8 mouse cellular contexts compared by ENCODE assay signal in the genomic region with DNA sequence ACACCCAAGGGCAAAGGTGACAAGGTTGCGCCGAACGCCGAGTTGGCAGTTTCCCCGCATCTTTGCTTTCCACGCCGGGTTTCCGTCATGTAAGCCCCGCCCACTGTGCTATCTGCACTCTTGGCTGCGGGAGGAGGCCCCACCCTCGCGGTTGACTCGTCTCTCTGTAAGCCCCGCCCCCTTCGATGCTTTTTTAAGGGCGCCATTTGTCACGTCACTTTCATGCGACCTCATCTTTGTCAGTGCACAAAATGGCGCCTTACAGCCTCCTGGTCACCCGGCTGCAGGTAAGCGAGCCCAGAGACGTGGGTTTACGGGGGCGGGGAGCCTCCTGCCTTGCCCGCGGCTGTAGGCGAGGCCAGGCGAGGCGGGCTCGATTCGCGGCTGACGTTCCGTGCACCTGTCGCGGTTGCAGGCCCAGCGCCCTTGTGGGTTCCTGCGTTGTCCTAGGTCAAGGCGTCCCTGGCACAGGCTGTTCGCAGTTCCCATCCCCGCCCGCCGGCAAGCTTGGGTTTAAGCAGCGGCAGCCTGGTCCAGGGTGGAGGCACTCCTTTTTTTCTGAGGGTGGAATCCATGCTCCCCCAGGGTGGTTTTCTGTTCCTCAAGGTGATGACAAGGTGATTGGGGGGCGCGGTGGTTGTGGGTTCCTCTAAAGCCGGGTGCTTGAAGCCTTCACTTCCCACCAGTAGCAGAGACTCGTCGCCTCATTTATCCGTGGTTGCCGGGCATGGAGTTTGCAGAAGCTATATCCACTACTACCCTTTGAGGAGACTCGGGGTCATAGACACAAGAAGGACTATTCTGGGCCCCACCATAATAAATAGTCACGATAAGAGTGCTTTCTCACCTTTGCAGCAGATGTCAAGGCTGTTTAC. TPM values are rescaled to one million over a fixed set of nuclear protein-coding genes. Genes with fewer than 3 reads are reported as not detected.
A peak's percentile ranks its signal among the peaks of the same experiment; 100 is the strongest.
DNase-seq lines count a peak whose midpoint lies in the region; ATAC-seq and TF ChIP-seq lines count a peak whose summit lies in the region.

A gene (plus strand): TSS at position 48 of the 875 bp plus-strand sequence.

- TF ChIP-seq RAD21 in MEL (IDR thresholded peaks at IDR 0.05; ENCODE audit: low read depth, low read length), result no peak

- WGBS in cerebellum, adult 2 months, result 1% methylated on average over 53 of the region's 53 CpGs
- WGBS in forebrain, postnatal 0 days, result under 1% methylated on average over 53 of the region's 53 CpGs
- WGBS in lung, embryonic 16.5 days, result under 1% methylated on average over 53 of the region's 53 CpGs

- TF ChIP-seq CTCF in MEL (IDR thresholded peaks at IDR 0.05 in 2 of 3, conservative IDR thresholded peaks at IDR 0.05 in 1 of 3; ENCODE audit: control insufficient read depth in 1 of 3, insufficient read depth in 1 of 3, low read depth in 2 of 3, low read length in 3 of 3, poor library complexity in 1 of 3, severe bottlenecking in 1 of 3), result no peak
- no peak for TF ChIP-seq CTCF in cerebellum, adult 2 months (IDR thresholded peaks at IDR 0.05; ENCODE audit: borderline replicate concordance, insufficient read depth, low read depth, low read length)
- no peak for TF ChIP-seq CTCF in forebrain, postnatal 0 days (IDR thresholded peaks at IDR 0.05; ENCODE audit: low read depth)

- H3K79me2 ChIP-seq in MEL (ENCODE audit: control insufficient read depth, insufficient read depth, low read length, poor library complexity), result peaks cover 61% of the 10 kb centered on the region

- ATAC-seq in forebrain, postnatal 0 days, result peak; percentile 89
- peak; percentile 94 for ATAC-seq in lung, embryonic 16.5 days (ENCODE audit: low read depth)

- H3K27ac ChIP-seq in MEL (ENCODE audit: control insufficient read depth, low read depth, low read length), result peak within 1 kb of the TSS; percentile 99
- H3K27ac ChIP-seq in cerebellum, adult 2 months (ENCODE audit: insufficient read depth, low read length), result peak within 1 kb of the TSS; percentile 97
- H3K27ac ChIP-seq in forebrain, postnatal 0 days (ENCODE audit: low read depth, low read length), result peak within 1 kb of the TSS; percentile 98
- H3K27ac ChIP-seq in lung, embryonic 16.5 days (ENCODE audit: low read length), result peak within 1 kb of the TSS; percentile 100

- TF ChIP-seq EP300 in MEL (IDR thresholded peaks at IDR 0.05; ENCODE audit: low read depth in 1 of 2, low read length in 2 of 2), result no peak; a peak in 1 of 4 replicates

- peak; percentile 99 for DNase-seq in MEL (ENCODE audit: low read depth, low spot score)
- peak; percentile 99 to 100 for DNase-seq in cerebellum, adult 2 months
- peak; percentile 100 for DNase-seq in forebrain, postnatal 0 days
- DNase-seq in heart, postnatal 4 days, result peak; percentile 100
- peak; percentile 99 for DNase-seq in layer of hippocampus, adult 9-10 months (ENCODE audit: low spot score)
- peak; percentile 99 for DNase-seq in ovary, postnatal 10 days (ENCODE audit: low spot score)
- DNase-seq in thymus, postnatal 10 days (ENCODE audit: low spot score in 2 of 2), result peak; percentile 99

- H3K36me3 ChIP-seq in MEL (ENCODE audit: control insufficient read depth in 1 of 2, insufficient read depth in 2 of 2, low read length in 2 of 2), result peaks cover 13 to 27% of the 10 kb centered on the region in 2 experiments
- H3K36me3 ChIP-seq in forebrain, postnatal 0 days (ENCODE audit: insufficient read depth), result peaks cover 30% of the 10 kb centered on the region
- peaks cover 25% of the 10 kb centered on the region for H3K36me3 ChIP-seq in lung, embryonic 16.5 days (ENCODE audit: control insufficient read depth, insufficient read depth, low read length)

- no peaks in the 10 kb centered on the region for H3K27me3 ChIP-seq in MEL (ENCODE audit: control insufficient read depth in 1 of 2, insufficient read depth in 2 of 2, low read length in 2 of 2)
- H3K27me3 ChIP-seq in cerebellum, adult 2 months (ENCODE audit: control insufficient read depth, insufficient read depth, low read length), result no peaks in the 10 kb centered on the region
- no peaks in the 10 kb centered on the region for H3K27me3 ChIP-seq in forebrain, postnatal 0 days (ENCODE audit: insufficient read depth, low read length)
- no peaks in the 10 kb centered on the region for H3K27me3 ChIP-seq in lung, embryonic 16.5 days (ENCODE audit: control insufficient read depth, insufficient read depth, low read depth, low read length)

- H3K9me3 ChIP-seq in MEL (replicated peaks; ENCODE audit: insufficient read depth, low read length), result no peaks in the 10 kb centered on the region
- H3K9me3 ChIP-seq in forebrain, postnatal 0 days (ENCODE audit: low read length), result no peaks in the 10 kb centered on the region
- H3K9me3 ChIP-seq in lung, embryonic 16.5 days (ENCODE audit: control insufficient read depth, low read length), result no peaks in the 10 kb centered on the region

- peak; percentile 53 to 63; a peak in 3 of 4 replicates for TF ChIP-seq POLR2A in MEL (IDR thresholded peaks at IDR 0.05; ENCODE audit: control insufficient read depth in 1 of 2, insufficient read depth in 1 of 2, low read depth in 1 of 2, low read length in 2 of 2, poor library complexity in 1 of 2)
- TF ChIP-seq POLR2A in cerebellum, adult 2 months (IDR thresholded peaks at IDR 0.05; ENCODE audit: borderline replicate concordance, insufficient read depth, low read length), result peak; percentile 58; the same call in 1 of the 2 replicates

- H3K4me2 ChIP-seq in forebrain, postnatal 0 days (ENCODE audit: low read depth), result peak within 1 kb of the TSS; percentile 67
- peak within 1 kb of the TSS; percentile 89 for H3K4me2 ChIP-seq in lung, embryonic 16.5 days (ENCODE audit: low read depth, low read length)

- peak within 1 kb of the TSS; percentile 91 for H3K9ac ChIP-seq in MEL (ENCODE audit: control insufficient read depth, low read depth, low read length, poor library complexity, severe bottlenecking)
- peak within 1 kb of the TSS; percentile 69 for H3K9ac ChIP-seq in forebrain, postnatal 0 days
- peak within 1 kb of the TSS; percentile 96 for H3K9ac ChIP-seq in lung, embryonic 16.5 days (ENCODE audit: low read length)

- peak within 1 kb of the TSS; percentile 75 to 96 for H3K4me3 ChIP-seq in MEL (ENCODE audit: control insufficient read depth in 1 of 2, insufficient read depth in 1 of 2, low read depth in 2 of 2, low read length in 2 of 2)
- peak within 1 kb of the TSS; percentile 83 for H3K4me3 ChIP-seq in cerebellum, adult 2 months (replicated peaks; ENCODE audit: insufficient read depth, low read depth, low read length)
- peak within 1 kb of the TSS; percentile 54 for H3K4me3 ChIP-seq in forebrain, postnatal 0 days (ENCODE audit: low read depth, low read length)
- peak within 1 kb of the TSS; percentile 100 for H3K4me3 ChIP-seq in lung, embryonic 16.5 days (ENCODE audit: low read length)

- H3K4me1 ChIP-seq in MEL (ENCODE audit: control insufficient read depth in 1 of 2, insufficient read depth in 2 of 2, low read length in 2 of 2), result peaks cover 4 to 12% of the 10 kb centered on the region in 2 experiments
- H3K4me1 ChIP-seq in cerebellum, adult 2 months (ENCODE audit: control insufficient read depth, insufficient read depth, low read length), result peaks cover 5% of the 10 kb centered on the region; the same call in 1 of the 2 replicates
- no peaks in the 10 kb centered on the region for H3K4me1 ChIP-seq in forebrain, postnatal 0 days (ENCODE audit: insufficient read depth)
- H3K4me1 ChIP-seq in lung, embryonic 16.5 days (replicated peaks; ENCODE audit: control insufficient read depth, insufficient read depth, low read length), result peaks cover 10% of the 10 kb centered on the region

TF ChIP-seq in MEL, 35 proteins besides CTCF, POLR2A, EP300 and RAD21 (continues in another document):
- TF ChIP-seq HCFC1 (IDR thresholded peaks at IDR 0.05; ENCODE audit: low read depth, low read length) (peak; percentile 84), ZNF384 (IDR thresholded peaks at IDR 0.05; ENCODE audit: low read depth, low read length) (no peak), ZKSCAN1 (IDR thresholded peaks at IDR 0.05; ENCODE audit: low read depth, low read length) (no peak), TBP (IDR thresholded peaks at IDR 0.05; ENCODE audit: low read depth, low read length) (peak; percentile 96), USF2 (IDR thresholded peaks at IDR 0.05; ENCODE audit: borderline replicate concordance in 1 of 2, insufficient read depth in 1 of 2, low read depth in 1 of 2, low read length in 2 of 2) (no peak), MYC (IDR thresholded peaks at IDR 0.05; ENCODE audit: low read depth, low read length) (no peak), KAT2A (conservative IDR thresholded peaks at IDR 0.05; ENCODE audit: low read depth, low read length) (peak; percentile 62; the same call in 1 of the 2 replicates), MAFK (IDR thresholded peaks at IDR 0.05; ENCODE audit: borderline replicate concordance, low read depth, low read length) (no peak), RCOR1 (IDR thresholded peaks at IDR 0.05; ENCODE audit: low read depth, low read length) (no peak), MXI1 (IDR thresholded peaks at IDR 0.05; ENCODE audit: low read depth, low read length) (peak; percentile 89; the same call in 1 of the 2 replicates), ZC3H11A (IDR thresholded peaks at IDR 0.05; ENCODE audit: low read depth, low read length) (peak; percentile 32; the same call in 1 of the 2 replicates), E2F4 (IDR thresholded peaks at IDR 0.05; ENCODE audit: borderline replicate concordance, low read depth, low read length) (no peak), NRF1 (IDR thresholded peaks at IDR 0.05; ENCODE audit: insufficient read depth, low read depth, low read length, poor library complexity, severe bottlenecking) (peak; percentile 24; the same call in 1 of the 2 replicates), USF1 (IDR thresholded peaks at IDR 0.05; ENCODE audit: low read depth, low read length) (no peak), BHLHE40 (IDR thresholded peaks at IDR 0.05; ENCODE audit: borderline replicate concordance, low read depth, low read length) (no peak), TAL1 (IDR thresholded peaks at IDR 0.05; ENCODE audit: low read length) (no peak), GATA1 (IDR thresholded peaks at IDR 0.05; ENCODE audit: low read depth, low read length) (peak; percentile 58), MYB (IDR thresholded peaks at IDR 0.05; ENCODE audit: low read depth, low read length) (no peak), POLR2AphosphoS2 (IDR thresholded peaks at IDR 0.05; ENCODE audit: low read length) (no peak; the same call in 1 of the 2 replicates), SMC3 (IDR thresholded peaks at IDR 0.05; ENCODE audit: low read depth, low read length) (no peak)

RNA-seq across cellular contexts. Expression of the gene that starts here (rescaled TPM):
- total RNA-seq in MEL (2012; rRNA removed), result 241 and 248 TPM in 2 replicates
- polyA plus RNA-seq in MEL (2012; ENCODE audit: insufficient read depth in 1 of 2, insufficient read length in 2 of 2, low read depth in 1 of 2, low replicate concordance in 2 of 2, missing spikeins in 1 of 2), result 1,000 to 10,000 TPM in 1 of 2 experiments, 100 to 1,000 TPM in 1; 447 to 1,242 TPM
- polyA plus RNA-seq in cerebellum, adult 2 months (2012; rRNA removed), result 621 and 638 TPM in 2 replicates
- total RNA-seq in forebrain, postnatal 0 days (2014; rRNA removed), result 354 and 357 TPM in 2 replicates
- polyA plus RNA-seq in forebrain, postnatal 0 days (2015; fragmentation: Nextera tagmentation; extraction: Ambion mirVana), result 234 and 251 TPM in 2 replicates
- 1,000 to 10,000 TPM; 1,419 to 1,465 TPM for total RNA-seq in heart, postnatal 4 days (2021)
- polyA plus RNA-seq in lung, embryonic 16.5 days (2015; fragmentation: Nextera tagmentation; extraction: Ambion mirVana), result 171 and 180 TPM in 2 replicates

Comparison
In these comparisons a context has a peak if more than half of its experiments do, and no peak if none do; other contexts are left out.
1. Peak in every context shown above with its lines: DNase-seq, ATAC-seq, H3K4me3 ChIP-seq and H3K27ac ChIP-seq.